Mouse (Mus musculus) cerebellum, adult 9-11 months (tissue): ENCODE results near the gene Runx2.

Experiments used
- DNase-seq: peaks from one replicate; pipeline ENCODE4 v3.0.0; 2022

The Runx2 gene

DNA sequence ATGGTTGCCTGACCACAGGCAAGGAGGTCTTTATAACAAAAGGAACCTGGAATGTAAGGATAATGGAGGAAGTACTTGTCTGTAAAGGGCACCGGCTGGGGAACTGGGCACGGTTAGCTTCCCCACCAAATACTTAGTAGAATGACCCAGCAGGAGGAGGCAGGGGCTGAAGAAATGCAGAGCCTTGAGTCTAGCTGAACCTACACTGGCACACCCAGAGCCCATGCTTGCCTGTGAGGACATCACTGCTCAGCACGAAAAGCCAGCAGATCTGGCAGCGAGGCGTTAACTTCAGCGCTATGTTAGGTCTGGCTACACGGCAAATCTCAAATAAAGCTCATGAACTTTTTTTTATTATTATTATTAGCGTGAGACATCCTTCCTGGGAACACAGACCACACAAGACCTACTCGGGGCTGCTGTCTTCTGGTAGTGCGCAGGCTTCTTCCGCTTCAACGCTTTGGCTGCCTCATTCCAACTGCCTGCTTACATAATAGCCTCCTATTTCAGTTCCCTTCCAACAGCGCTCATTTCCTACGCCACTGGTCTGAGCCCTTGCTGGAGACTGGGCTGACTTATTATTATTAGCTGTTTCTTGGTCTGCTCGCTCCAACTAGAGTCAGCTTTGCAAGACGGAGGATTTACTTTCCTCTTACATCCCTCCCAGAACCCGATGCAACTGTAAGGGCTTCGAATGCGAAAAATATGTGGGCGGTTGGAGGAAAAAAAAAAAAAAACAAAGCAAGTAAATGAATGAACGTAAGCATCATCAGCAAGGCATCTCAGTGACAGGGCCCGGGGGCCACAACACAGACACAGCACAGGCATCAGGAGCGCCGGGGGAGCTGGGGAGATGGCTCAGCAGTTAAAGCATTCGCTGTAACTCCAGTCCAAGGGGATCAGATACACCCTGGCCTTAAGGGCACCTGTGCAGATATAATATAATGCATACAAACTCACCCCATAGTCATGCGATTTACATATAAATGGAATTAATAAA is 200.6 kb downstream of the Runx2 start:
- peak; percentile 92 for DNase-seq

GRCm38 (mm10) chr17:44612641-44613040 is 202.0 kb downstream of the Runx2 start:
- peak; percentile 43 for DNase-seq

DNA sequence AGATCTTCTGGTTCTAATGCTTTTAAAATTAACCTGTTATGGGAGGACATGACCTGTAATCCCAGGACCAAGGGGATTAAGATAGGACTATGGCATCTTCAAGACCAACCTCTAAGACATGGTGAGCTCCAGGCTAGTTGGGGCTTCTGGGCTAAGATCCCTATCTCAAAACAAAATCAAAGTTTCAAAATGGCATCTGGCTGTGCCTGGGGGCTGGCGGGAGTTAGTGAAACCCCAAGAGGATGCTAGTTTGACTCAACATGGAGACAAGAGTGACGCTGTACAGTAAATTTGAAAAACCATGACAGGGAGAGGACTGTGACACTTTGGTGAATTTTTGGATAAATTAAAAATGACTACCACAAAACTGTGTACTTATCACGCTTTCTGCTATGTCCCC is 202.6 kb downstream of the Runx2 start:
- no peak for DNase-seq

GRCm38 (mm10) chr17:44611543-44611942 is 203.1 kb downstream of the Runx2 start:
- no peak for DNase-seq

GRCm38 (mm10) chr17:44610828-44611227 is 203.8 kb downstream of the Runx2 start:
- no peak for DNase-seq

- DNase-seq = no peak
These were observed 204.5 kb downstream of the Runx2 start for GRCm38 (mm10) chr17:44609897-44610641.

DNA sequence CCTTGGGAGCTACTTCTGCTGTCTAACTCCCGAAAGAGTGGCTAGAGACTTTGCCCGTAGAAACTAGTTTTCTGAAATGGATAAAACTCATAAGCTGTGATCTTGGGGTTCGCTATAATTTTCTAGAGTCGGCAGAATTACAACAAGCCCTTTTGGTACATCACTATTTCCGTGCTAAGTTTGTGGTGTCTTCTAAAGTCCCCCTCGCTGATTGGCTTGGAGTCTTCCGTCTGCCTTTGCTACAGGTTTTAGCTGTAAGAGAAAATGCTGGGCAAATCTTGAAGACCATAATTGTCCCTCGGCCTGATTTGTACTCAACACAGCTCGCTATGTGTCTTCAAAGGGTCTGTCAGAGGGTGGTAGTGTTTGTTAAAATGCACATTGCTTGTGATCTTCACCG is 205.2 kb downstream of the Runx2 start:
- no peak for DNase-seq

GRCm38 (mm10) chr17:44608907-44609306 is 205.7 kb downstream of the Runx2 start:
- DNase-seq = no peak

DNA sequence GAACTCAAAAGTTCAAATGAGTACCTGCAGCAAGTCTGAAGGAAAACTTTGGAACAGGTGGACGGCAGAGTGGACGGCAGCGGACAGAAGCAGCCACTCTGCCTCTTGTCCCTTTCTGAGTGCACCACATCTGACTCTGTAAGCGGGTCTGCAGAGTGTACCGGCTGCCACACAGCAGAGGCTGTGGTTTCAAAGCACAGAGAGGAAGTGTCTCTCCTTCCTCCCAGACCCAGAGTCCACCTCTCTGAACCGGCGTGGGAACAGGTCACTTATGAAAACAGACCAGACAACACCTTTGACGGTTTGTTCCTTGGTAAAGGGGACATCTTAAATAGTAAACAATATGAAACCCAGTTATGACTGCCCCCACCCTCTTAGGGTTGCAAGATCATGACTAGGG is 207.2 kb downstream of the Runx2 start:
- no peak for DNase-seq

- no peak for DNase-seq
These were observed 208.4 kb downstream of the Runx2 start for GRCm38 (mm10) chr17:44606245-44606644.

GRCm38 (mm10) chr17:44605749-44606148 is 208.8 kb downstream of the Runx2 start:
- DNase-seq = no peak

DNA sequence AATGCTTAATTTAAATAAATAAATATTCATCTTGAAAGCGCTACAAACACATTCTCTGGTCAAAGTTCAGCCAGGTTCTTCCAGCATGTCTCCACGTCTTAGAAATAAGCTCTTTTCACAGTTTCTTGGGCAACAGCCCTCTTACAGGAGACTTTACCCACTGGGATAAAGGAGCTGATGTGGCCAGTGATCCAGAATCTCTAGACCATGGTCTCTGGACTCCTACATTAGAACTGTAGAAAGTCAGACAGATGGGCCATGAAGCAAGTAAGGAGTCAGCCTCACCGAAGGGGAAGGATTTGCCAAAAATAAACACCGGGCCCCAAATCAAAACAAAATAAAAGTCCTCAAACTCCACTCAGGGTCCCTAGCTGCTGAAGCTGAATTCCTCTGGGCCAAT is 211.4 kb downstream of the Runx2 start:
- no peak for DNase-seq

GRCm38 (mm10) chr17:44601317-44602021 is 213.1 kb downstream of the Runx2 start:
- DNase-seq = no peak

DNA sequence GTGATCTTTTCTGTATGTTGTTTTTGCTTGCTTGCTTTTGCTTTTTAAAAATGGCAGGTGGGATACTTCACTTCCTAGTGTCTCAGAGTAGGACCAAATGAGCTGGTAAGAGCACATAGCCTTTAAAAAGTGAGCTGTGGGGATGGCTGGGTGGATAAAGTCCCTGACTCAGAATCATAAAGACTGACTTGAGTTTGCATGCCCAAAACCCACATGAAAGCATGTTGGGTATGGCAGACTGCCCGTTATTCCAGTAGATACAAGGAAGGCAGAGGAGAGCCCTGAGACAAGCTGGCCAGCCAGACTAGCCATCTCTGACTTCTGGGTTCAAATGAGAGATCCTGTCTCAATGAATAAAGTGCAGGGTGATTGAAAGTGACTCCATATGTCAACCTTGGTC is 214.7 kb downstream of the Runx2 start:
- no peak for DNase-seq

- no peak for DNase-seq
These were observed 215.5 kb downstream of the Runx2 start for GRCm38 (mm10) chr17:44599132-44599531.

- no peak for DNase-seq
These were observed 216.6 kb downstream of the Runx2 start for GRCm38 (mm10) chr17:44597918-44598504.

DNA sequence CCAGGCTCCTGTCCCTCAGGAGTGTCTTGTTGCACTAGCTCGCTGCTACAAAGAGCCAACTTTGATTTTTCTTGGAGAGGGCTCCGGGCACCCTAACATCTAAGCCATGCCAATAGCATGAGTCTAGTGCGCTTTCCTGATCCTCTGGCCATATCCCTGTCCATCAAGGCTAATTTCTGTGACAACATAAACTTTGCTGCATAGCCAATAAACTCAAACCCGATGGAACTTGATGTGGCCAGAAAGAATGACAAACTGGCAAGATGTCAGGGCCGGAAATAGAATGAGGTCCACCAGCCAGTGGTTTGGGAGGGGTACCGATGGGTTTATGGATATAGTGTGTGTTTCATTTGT is 221.9 kb downstream of the Runx2 start:
- no peak for DNase-seq

DNA sequence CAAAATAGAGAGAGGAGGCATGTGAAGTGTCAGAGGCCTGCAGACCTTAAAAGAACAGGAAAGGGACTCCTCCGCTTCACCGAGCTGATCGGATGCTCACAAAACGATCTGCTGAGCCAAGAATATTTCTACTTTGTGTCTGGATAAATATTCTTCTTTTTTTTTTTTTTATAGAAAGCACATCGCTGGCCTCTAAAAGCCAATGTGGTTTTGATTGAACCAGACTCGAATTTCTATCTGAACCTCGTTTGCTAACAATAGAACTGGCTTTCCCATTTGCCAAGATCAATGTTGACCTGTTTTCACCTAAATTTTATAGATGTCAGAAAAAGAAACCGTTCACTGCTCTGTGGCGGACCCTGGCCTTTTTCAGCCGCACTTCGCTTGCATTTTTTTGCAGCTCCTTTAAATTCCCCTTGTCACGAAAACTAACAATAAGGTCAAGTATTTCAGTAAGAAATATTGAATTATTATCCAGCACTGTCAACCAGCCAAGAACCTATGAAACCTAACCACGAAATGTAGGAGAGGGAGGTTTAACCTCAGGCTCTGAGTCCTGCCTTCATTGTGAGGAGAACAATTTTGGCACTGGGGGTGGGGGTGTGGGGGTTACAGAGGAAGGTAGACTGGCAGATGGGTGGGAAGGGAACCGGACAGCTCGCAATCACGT is 222.4 kb downstream of the Runx2 start:
- DNase-seq = no peak

GRCm38 (mm10) chr17:44588470-44588869 is 226.1 kb downstream of the Runx2 start:
- no peak for DNase-seq

- no peak for DNase-seq
These were observed 226.6 kb downstream of the Runx2 start for GRCm38 (mm10) chr17:44588020-44588419.

GRCm38 (mm10) chr17:44586196-44586595 is 228.4 kb downstream of the Runx2 start:
- DNase-seq = no peak

- DNase-seq = no peak
These were observed 229.8 kb downstream of the Runx2 start for GRCm38 (mm10) chr17:44584781-44585180.
